Mouse (Mus musculus): ENCODE data around the gene Myo3b.
"Not testable (repeated sequence)": the region's sequence is repeated elsewhere in the genome, so short reads cannot be mapped to it uniquely, and the experiment has no call there.

The Myo3b gene

DNA sequence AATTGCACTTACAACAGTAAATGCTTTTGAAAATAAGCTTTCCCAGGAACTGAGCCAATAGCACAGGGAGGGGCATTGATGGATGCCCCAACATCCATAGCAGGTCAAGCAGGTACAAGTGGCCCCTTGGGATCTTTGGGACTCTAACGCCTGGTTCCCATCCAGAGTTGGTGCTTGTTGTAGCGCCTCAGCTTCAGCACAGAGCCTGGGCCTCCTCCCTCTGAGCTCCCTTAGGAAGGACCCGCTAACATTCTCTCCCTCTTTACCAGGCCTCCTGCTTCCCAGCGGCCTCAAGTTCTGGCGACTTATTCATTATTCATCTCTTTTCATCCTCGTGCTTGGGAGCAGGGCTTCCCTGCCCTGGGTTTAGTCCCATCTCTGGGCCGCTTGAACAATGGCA lies at the start of gene Myo3b:
TSS of gene Myo3b (plus strand) at position 375 of the 400 bp plus-strand sequence.
- DNase-seq = no peak

DNA sequence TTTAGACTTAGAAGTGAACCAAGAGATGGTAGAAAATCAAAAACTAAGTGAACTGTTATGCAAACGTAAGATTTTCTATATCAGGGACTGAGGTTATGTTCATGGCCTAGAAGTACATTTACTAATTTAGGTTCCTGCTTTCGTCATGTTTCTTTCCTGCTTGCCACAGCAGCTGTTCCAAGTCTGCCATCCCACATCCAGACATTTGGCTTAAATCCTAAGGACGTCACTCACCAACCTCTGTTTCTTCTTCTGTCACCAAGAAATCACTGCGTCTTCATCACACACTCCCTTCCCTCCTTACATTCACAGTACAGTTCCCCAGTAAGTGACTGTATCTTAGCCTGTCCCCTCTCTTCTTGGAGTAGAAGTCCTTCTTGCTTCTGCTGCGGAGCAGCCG lies 49.7 kb upstream of the Myo3b start:
- DNase-seq = no peak

DNA sequence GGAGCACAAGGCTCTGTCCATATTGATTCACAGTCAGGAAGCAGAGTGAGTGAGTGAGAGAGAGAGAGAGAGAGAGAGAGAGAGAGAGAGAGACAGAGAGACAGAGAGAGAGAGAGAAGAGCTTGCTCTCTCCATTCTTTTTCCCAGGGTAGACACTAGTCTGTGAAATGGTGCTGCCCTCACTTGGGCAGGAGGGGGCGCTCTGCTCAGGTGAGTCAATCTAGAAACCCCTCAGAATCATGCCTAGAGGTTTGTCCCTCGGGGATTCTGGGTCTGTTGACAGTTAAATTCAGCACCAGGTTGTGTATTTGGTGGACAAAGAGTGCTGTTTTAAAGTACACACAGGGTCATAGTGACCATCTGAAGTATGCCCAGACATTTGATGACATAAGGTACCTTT lies 48.3 kb upstream of the Myo3b start:
- no peak for DNase-seq

DNA sequence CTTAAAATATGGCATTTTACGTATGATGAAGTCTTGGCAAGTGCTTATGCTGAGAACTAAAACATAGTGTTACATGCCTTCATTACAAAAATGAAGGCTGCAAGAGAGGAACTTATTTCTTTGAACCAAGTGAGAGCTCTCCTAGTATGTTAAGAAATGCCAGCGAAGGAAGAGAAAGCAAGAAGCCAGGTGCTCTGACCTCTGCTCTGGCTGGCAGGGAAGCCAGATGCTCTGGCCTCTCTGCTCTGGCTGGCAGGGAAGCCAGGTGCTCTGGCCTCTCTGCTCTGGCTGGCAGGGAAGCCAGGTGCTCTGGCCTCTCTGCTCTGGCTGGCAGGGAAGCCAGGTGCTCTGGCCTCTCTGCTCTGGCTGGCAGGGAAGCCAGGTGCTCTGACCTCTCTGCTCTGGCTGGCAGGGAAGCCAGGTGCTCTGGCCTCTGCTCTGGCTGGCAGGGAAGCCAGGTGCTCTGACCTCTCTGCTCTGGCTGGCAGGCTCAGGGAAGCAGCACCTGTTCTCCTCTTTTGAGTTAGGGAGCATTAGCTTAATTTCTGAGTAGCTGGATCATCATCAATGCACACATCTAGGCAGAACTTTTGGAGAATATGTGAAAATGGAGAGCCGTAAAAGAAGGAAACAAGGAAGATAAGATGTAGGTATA lies 44.7 kb upstream of the Myo3b start:
- DNase-seq = not testable (repeated sequence)

GRCm38 (mm10) chr2:69994779-69995178 lies 44.1 kb upstream of the Myo3b start:
- DNase-seq = no peak

DNA sequence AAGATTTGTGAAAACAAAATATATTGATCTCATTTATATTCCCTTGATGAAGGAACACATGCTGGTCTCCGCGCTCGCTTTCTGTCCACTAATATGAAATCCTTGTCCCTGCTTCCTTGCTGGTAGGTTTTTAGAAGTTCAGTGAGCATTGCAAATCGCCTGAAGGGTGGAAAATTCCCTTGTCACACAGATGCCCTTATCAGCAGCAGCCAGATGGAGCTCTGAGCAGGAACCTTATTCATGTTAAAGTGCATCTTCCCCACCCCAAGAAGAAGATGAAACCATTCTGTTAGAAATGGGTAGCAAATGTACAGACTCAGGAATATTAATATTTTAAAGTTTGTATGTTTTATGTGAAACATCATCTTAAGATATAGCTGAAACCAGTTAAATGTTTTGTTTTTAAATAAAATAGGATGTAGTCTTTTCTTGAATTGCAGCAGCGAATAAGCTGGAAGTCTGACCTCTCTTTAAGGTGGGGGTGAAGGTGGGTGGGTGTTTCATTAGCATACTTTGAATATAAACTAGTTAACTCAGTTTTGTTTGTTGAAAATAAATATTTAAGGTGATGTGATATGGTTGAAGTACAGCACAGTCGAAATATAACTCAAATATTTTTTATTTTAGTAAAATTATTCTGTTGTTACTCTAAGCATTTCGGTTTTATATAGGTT lies 39.7 kb upstream of the Myo3b start:
- DNase-seq = no peak

DNA sequence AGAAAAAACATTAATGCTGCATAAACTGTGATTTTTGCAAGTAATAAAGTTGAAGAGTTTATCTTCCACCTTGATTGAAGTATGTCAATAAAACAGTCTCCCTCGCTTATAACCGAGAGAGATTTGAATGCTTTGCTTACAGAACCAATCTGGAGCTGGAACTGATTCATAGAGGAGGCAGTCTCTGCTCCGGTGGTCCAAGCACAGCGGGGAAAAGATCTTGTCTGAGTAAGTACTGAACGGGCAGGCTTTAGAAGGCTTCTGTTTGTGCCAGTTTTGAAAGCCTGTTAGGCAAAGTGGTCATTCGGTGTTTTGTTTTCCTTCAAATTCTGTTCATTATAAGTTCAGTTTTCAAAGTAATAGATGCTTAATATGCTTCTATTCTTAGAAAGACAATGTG lies 38.6 kb upstream of the Myo3b start:
- DNase-seq = no peak

DNA sequence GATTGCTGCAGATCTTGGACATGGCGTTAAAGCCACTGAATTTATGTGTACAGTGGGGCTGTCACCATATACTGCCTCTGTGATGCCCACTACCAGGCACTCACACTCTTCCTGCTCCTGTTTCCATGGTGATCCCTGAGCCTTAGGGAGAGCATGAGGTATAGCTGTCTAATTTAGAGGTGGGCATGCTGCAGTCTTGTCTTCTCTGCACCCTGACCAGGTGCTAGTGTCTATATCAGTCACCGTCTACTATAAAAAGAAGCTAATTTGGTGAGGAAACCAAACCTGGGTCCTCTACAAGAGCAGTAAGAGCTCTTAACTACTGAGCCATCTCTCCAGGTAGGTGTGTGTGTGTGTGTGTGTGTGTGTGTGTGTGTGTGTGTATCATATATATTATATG lies 32.4 kb upstream of the Myo3b start:
- no peak for DNase-seq

- DNase-seq = no peak
These were observed 26.0 kb upstream of the Myo3b start for GRCm38 (mm10) chr2:70012941-70013340.

- no peak for DNase-seq
These were observed 20.7 kb upstream of the Myo3b start for GRCm38 (mm10) chr2:70018236-70018635.

- DNase-seq = no peak
These were observed 14.5 kb upstream of the Myo3b start for GRCm38 (mm10) chr2:70024454-70024853.

DNA sequence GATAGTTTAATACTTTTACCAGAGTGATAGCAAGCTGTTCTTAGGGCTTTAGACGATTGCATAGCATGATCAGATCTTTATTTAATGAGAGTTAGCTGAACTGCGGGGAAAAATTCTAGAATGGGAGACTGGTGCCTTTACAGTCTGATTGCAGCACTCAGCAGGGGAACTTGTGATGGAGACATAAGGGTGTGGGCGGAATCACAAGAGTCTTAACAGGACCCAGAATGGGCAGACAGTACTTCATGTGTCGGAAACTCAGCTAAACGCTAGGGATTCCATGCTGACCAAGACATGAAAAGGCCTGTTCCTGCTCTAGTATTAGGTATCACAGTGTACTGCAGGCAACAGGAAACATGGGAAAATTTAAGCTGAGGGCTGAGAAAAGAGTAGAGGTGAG lies 13.2 kb upstream of the Myo3b start:
- no peak for DNase-seq

DNA sequence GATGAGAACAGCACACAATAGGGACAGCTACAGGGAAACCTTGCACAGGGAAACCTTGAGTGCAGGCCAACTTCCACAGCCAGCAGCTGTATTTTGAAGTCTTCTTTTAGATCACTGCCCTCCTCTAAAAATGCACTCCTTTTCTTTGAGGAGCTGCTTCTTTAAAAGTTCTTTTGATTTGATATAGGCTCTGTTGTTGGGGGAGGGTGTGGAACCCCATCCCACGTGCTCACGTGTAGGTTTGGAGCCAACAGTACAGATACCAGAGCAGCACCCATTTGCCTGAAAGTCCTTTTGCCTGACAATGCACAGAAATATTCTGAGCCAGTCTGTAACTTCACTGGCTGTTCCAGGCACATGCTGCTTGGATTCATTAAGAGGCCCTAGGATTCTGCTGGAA lies 7.5 kb upstream of the Myo3b start:
- DNase-seq = no peak

GRCm38 (mm10) chr2:70034895-70035294 lies 4.0 kb upstream of the Myo3b start:
- DNase-seq = no peak

- DNase-seq = no peak
These were observed 3.6 kb upstream of the Myo3b start for GRCm38 (mm10) chr2:70035358-70035757.

DNA sequence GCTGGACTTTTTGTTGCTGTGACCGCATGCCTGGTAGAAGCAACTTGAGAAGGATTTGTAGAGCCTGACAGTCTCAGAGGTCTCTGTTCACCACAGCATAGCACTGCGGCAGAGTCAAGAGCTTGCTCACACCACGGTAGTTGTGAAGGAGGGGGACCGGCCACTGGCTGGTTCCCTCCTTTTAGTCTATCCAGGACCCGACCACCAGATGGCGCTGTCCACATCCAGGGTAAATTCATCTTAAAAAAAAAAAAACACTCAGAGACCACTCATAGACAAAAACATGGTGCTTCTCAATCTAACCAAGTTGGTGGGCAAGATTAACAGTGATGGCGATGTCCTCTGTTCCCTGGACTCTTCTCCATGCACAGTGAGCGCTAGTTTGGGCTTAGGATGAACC lies 1.7 kb upstream of the Myo3b start:
- DNase-seq = peak; percentile 35 to 40

DNA sequence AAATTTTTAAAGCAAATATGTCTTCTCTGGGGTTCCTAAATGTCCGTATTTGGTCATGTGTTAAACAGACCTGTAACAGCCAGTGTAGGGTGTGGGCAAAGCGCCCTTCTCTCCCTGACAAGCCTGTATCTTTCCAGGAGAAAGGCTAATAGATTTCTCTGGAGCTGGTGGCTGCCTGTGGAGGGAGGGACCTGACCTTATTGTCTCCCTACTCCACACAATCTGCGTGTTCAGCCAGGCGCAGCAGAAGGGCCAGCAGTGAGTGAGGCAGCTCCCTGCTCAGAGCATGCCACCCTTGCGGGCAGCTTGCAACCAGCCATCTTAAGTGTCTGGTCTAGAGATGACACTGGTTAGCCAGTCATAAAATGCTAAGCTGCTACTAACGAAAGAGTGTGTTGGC lies 5.5 kb downstream of the Myo3b start:
- peak in 1 of 2 experiments; percentile 18 for DNase-seq

DNA sequence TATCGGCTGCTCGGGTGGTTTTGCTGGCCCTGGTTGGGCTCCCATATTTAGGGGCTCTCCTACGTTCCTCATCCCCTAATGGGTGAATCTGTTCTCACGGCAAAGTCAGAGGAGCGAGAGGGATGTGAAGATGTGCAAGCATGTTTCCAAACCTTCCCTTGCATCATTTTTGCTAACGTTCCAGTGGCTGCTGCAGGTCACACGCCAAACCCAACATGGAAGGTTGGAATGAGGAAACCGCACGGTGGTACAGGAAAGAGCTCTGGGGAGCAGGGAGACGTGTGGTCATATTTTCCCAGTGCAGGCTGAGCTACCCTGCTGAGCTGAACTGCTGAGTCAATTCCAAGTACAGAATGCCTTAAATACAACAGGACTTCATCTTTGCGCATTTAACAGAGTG lies 8.9 kb downstream of the Myo3b start:
- no peak for DNase-seq

DNA sequence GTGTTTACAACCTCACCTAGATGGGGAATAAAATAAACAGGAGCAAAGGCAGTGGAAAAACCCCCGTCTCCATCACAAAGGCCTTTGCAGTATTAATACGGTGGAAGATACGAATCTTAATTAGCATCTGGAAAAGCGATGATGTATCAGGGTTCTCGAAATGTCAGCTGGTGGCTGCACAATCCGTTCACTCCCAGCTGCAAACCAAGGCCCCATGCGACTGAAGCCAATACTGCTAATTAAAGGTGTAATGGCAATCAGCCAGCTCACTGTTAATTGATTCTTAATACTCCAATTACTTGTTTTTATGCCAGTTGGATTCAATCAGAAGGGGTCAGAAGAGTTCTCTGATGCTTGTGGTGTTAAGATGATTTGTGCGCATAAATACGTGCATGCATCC lies 14.9 kb downstream of the Myo3b start:
- no peak for DNase-seq

DNA sequence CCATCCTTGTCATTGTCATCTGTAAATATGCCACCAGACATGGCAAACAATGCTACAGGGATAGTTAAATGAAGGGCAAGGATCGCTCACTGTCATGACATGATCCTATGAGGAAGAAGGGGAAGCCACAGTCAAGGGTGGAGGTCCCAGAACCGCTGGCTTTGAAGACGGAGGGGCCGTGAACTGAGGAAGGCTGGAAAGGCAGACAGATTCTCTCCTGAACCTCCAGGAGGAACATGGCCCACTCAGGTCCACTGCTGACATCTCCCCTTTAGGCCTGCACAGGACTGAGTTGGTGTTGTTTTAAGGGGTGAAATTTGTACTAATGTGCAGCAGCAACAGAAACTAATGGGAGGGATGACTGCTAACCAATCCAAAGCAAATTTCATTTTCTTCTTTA lies 19.3 kb downstream of the Myo3b start:
- no peak for DNase-seq

- no peak for DNase-seq
These were observed 21.7 kb downstream of the Myo3b start for GRCm38 (mm10) chr2:70060359-70061345.

- no peak for DNase-seq
These were observed 26.2 kb downstream of the Myo3b start for GRCm38 (mm10) chr2:70065116-70065515.

- no peak for DNase-seq
These were observed 26.9 kb downstream of the Myo3b start for GRCm38 (mm10) chr2:70065729-70066300.

Measured in kidney, postnatal 4 days (tissue).